In the genomic region with DNA sequence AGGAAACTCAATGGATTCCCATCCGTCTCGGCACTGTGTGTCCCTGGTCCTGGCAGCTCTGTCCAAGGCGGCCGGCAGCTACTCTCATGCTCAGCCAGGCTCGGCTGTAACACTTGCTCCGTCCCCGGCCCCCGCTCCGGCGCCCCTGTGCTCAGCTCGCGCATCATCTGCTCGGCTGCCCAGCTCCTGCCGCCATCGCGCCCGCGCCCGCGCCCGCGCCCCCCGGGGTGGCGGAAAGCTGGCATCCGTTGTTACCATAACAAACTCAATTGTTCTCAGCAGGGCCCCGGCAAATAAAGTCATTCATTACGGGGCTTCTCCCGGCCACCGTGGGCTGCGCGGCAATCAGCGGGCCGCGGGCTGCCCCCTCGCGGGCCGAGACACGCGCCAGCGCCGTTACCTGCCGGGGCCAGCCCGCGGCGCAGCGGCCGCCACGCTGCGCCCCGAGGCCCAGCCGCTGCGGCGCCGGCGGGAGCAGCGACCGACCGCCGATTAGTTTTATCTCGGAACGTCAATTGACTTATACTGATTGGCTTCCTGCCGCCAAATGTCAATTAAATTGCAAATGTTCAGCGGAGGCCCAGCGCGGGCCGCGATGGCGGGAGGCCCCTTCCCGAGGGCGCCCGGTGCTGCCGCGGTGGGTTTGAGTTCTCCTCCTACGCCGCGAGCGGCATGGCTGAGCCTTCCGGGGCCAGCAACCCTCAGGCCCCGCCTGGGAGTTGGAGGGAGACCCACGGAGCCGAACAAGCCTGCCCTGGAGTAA, we compare ENCODE assay signal across 7 mouse cellular contexts. TPM values are rescaled to one million over a fixed set of nuclear protein-coding genes. Genes with fewer than 3 reads are reported as not detected.
DNase-seq lines count a peak whose midpoint lies in the region; ATAC-seq and TF ChIP-seq lines count a peak whose summit lies in the region.

No protein-coding gene starts in this region.

- peaks cover 42% of the 10 kb centered on the region for H3K27me3 ChIP-seq in lung, embryonic 16.5 days (ENCODE audit: control insufficient read depth, insufficient read depth, low read depth, low read length)
- peaks cover 78% of the 10 kb centered on the region for H3K27me3 ChIP-seq in forebrain, embryonic 13.5 days
- H3K27me3 ChIP-seq in midbrain, postnatal 0 days (ENCODE audit: insufficient read depth, low read length), result peaks cover 14% of the 10 kb centered on the region; the same call in 1 of the 2 replicates

- no peak for TF ChIP-seq CTCF in midbrain, postnatal 0 days (IDR thresholded peaks at IDR 0.05)

- H3K9me3 ChIP-seq in lung, embryonic 16.5 days (ENCODE audit: control insufficient read depth, low read length), result 0 out of 2 replicates have a peak, but pooled peaks cover 2% of the 10 kb centered on the region
- H3K9me3 ChIP-seq in forebrain, embryonic 13.5 days (replicated peaks), result peaks cover under 1% of the 10 kb centered on the region; the same call in 1 of the 2 replicates
- H3K9me3 ChIP-seq in midbrain, postnatal 0 days (ENCODE audit: low read length), result no peaks in the 10 kb centered on the region

- no peaks in the 10 kb centered on the region for H3K36me3 ChIP-seq in lung, embryonic 16.5 days (ENCODE audit: control insufficient read depth, insufficient read depth, low read length)
- no peaks in the 10 kb centered on the region for H3K36me3 ChIP-seq in forebrain, embryonic 13.5 days (ENCODE audit: poor library complexity, severe bottlenecking)
- H3K36me3 ChIP-seq in midbrain, postnatal 0 days (ENCODE audit: insufficient read depth, low read length), result no peaks in the 10 kb centered on the region

- peak overlapping the region; percentile 95 for H3K4me2 ChIP-seq in lung, embryonic 16.5 days (ENCODE audit: low read depth, low read length)
- H3K4me2 ChIP-seq in forebrain, embryonic 13.5 days, result peak overlapping the region; percentile 96
- peak overlapping the region; percentile 90 for H3K4me2 ChIP-seq in midbrain, postnatal 0 days (ENCODE audit: low read depth, low read length, poor library complexity, severe bottlenecking)

- under 1% methylated on average over 81 of the region's 81 CpGs for WGBS in lung, embryonic 16.5 days
- WGBS in forebrain, embryonic 13.5 days, result under 1% methylated on average over 80 of the region's 81 CpGs
- WGBS in midbrain, postnatal 0 days, result under 1% methylated on average over 67 of the region's 81 CpGs

- peak overlapping the region; percentile 44 for H3K9ac ChIP-seq in lung, embryonic 16.5 days (ENCODE audit: low read length)
- peak overlapping the region; percentile 70 for H3K9ac ChIP-seq in forebrain, embryonic 13.5 days
- H3K9ac ChIP-seq in midbrain, postnatal 0 days (replicated peaks; ENCODE audit: low read length, poor library complexity, severe bottlenecking), result peak overlapping the region; percentile 64

- peaks cover 3% of the 10 kb centered on the region; the same call in 1 of the 2 replicates for H3K4me1 ChIP-seq in lung, embryonic 16.5 days (replicated peaks; ENCODE audit: control insufficient read depth, insufficient read depth, low read length)
- H3K4me1 ChIP-seq in forebrain, embryonic 13.5 days, result peaks cover 12% of the 10 kb centered on the region
- peaks cover 5% of the 10 kb centered on the region; the same call in 1 of the 2 replicates for H3K4me1 ChIP-seq in midbrain, postnatal 0 days (ENCODE audit: insufficient read depth, low read length)

- DNase-seq in lung, adult 18-20 months, result no peak
- peak; percentile 23 for DNase-seq in cerebellum, adult 9-11 months
- DNase-seq in kidney, postnatal 10 days, result peak; percentile 41
- DNase-seq in midbrain, postnatal 0 days (ENCODE audit: low spot score), result peak; percentile 61

- no peak overlapping the region for H3K27ac ChIP-seq in lung, embryonic 16.5 days (ENCODE audit: low read length)
- no peak overlapping the region for H3K27ac ChIP-seq in forebrain, embryonic 13.5 days
- H3K27ac ChIP-seq in midbrain, postnatal 0 days (ENCODE audit: low read depth, low read length), result peak overlapping the region; percentile 32; the same call in 1 of the 2 replicates

- ATAC-seq in lung, embryonic 16.5 days (ENCODE audit: low read depth), result 0 out of 2 replicates have a peak, but pooled peaks have one; percentile 43
- ATAC-seq in forebrain, embryonic 13.5 days, result peak; percentile 88
- ATAC-seq in midbrain, postnatal 0 days (ENCODE audit: low FRiP score), result peak; percentile 81
- ATAC-seq in erythroblast, adult 5-6 weeks (replicated peaks; ENCODE audit: low FRiP score, poor library complexity, severe bottlenecking), result no peak

- H3K4me3 ChIP-seq in lung, embryonic 16.5 days (ENCODE audit: low read length), result peak overlapping the region; percentile 55
- H3K4me3 ChIP-seq in forebrain, embryonic 13.5 days, result peak overlapping the region; percentile 57
- peak overlapping the region; percentile 55 for H3K4me3 ChIP-seq in midbrain, postnatal 0 days (ENCODE audit: low read depth, low read length)

RNA-seq across cellular contexts. Expression of a gene that starts 46.1 kb away (rescaled TPM):
- polyA plus RNA-seq in lung, embryonic 16.5 days (2015; fragmentation: Nextera tagmentation; extraction: Ambion mirVana), result 0.19 TPM in 1 of 2 replicates, not detected in the other
- polyA plus RNA-seq in forebrain, embryonic 13.5 days (2015; fragmentation: Nextera tagmentation; extraction: Ambion mirVana), result 0.06 TPM in 2 replicates
- 46.0 and 61.3 TPM in 2 replicates for total RNA-seq in midbrain, postnatal 0 days (2014; rRNA removed)
- 3.0 and 3.4 TPM in 2 replicates for polyA plus RNA-seq in midbrain, postnatal 0 days (2015; fragmentation: Nextera tagmentation; extraction: Ambion mirVana)
- 0.63 TPM in 1 of 2 replicates, not detected in the other for total RNA-seq in erythroblast, adult 5-6 weeks (2015; ENCODE audit: low replicate concordance)
- 0.14 TPM in 1 of 2 replicates, not detected in the other for total RNA-seq in erythroblast, adult 5-6 weeks (2017; ENCODE audit: low replicate concordance)

Comparison
In these comparisons a context has a peak if more than half of its experiments do, and no peak if none do; other contexts are left out.
1. DNase-seq: peak in cerebellum, adult 9-11 months (single experiment), kidney, postnatal 10 days (single experiment) and midbrain, postnatal 0 days (single experiment); none in lung, adult 18-20 months (0 of 2).
2. Peak in every context shown above with its lines, with median percentiles within 50 percentile points of each other: H3K4me2 ChIP-seq, H3K4me3 ChIP-seq and H3K9ac ChIP-seq.